Mouse (Mus musculus) liver, embryonic 11.5 days (tissue): ENCODE results near the gene Wwp2. TPM values are rescaled to one million over a fixed set of nuclear protein-coding genes. Genes with fewer than 3 reads are reported as not detected.

ENCODE experiments used
- ATAC-seq: fragments of 200-750 bp; cut with Nextera tagmentation; replicated peaks from 2 replicates; pipeline ENCODE4 v1.8.0; 2017; ENCODE audit warnings: moderate number of reproducible peaks, mild to moderate bottlenecking, moderate TSS enrichment, moderate library complexity; ENCODE audit not compliant: low FRiP score
- DNase-seq: peaks from one replicate; pipeline ENCODE4 v3.0.0-alpha.2; 2017; ENCODE audit warnings: low spot score
- H3K27ac ChIP-seq: fragments of 300-500 bp; sonication (generic); 2 replicates; pipeline ENCODE4 v1.5.1; 2014; ENCODE audit warnings: mild to moderate bottlenecking, low read depth, low read length, control low read depth
- H3K27me3 ChIP-seq: fragments of 300-500 bp; sonication (generic); replicated peaks from 2 replicates; pipeline ENCODE4 v1.6.1; 2014; ENCODE audit warnings: low read length, mixed read lengths; ENCODE audit not compliant: control insufficient read depth, insufficient read depth
- H3K36me3 ChIP-seq: fragments of 300-500 bp; sonication (generic); 2 replicates; pipeline ENCODE4 v1.6.1; 2014; ENCODE audit warnings: mild to moderate bottlenecking, low read length, moderate library complexity, mixed read lengths; ENCODE audit not compliant: control insufficient read depth, insufficient read depth
- H3K4me1 ChIP-seq: fragments of 300-500 bp; sonication (generic); replicated peaks from 2 replicates; pipeline ENCODE4 v1.6.1; 2014; ENCODE audit warnings: low read length, mixed read lengths; ENCODE audit not compliant: control insufficient read depth, insufficient read depth
- H3K4me2 ChIP-seq: fragments of 300-500 bp; sonication (generic); 2 replicates; pipeline ENCODE4 v1.6.1; 2014; ENCODE audit warnings: mild to moderate bottlenecking, control low read depth, moderate library complexity
- H3K4me3 ChIP-seq: fragments of 300-500 bp; sonication (generic); 2 replicates; pipeline ENCODE4 v1.5.1; 2014; ENCODE audit warnings: low read depth, low read length, control low read depth
- H3K9ac ChIP-seq: fragments of 300-500 bp; sonication (generic); 2 replicates; pipeline ENCODE4 v1.6.1; 2014; ENCODE audit warnings: low read depth, low read length, control low read depth
- H3K9me3 ChIP-seq: fragments of 300-500 bp; sonication (generic); 2 replicates; pipeline ENCODE4 v1.6.1; 2016; ENCODE audit warnings: low read length, inconsistent platforms, mixed read lengths; ENCODE audit not compliant: control insufficient read depth
- WGBS: fragments of 180-500 bp; shearing (Covaris S2); extraction: QIAGEN DNeasy Blood & Tissue Kit; methylation state at CpG from one replicate; pipeline ENCODE4 v1.1.7; 2014; 5-methylcytosine and 5-hydroxymethylcytosine counted together
- polyA plus RNA-seq: library from polyadenylated mRNA; unstranded; fragments of >200 nt; fragmentation: Nextera tagmentation; extraction: Ambion mirVana; gene quantifications from 2 replicates; pipeline ENCODE4 v1.2.1, GENCODE M21; 2014

Wwp2 gene
- polyA plus RNA-seq, 1 experiment from 2014 or later, result 40.2 TPM

DNA sequence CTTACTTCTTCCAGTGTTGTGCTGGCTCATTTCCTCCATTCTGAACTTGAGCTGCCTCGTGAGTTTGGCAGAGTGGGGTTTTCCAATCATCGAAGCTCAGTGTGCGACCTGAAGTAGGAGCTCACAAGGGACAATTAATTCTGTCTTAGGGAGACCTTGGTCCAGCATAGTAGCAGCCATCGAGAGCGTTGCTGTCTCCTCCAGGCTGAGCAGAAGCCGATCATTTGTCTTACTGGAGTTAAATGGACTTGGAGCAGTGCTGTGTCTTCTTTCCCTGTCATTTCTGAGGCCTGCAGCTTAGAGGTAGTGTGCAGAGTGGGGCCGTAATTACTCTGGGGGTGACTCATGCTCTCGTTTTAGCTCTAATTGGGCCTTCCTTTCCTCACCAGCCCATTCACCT lies 62.6 kb downstream of the Wwp2 start:
- Histone ChIP-seq H3K9ac (no peak overlapping the region), H3K4me1 (peaks cover 19% of the 10 kb centered on the region), H3K9me3 (no peaks in the 10 kb centered on the region), H3K36me3 (no peaks in the 10 kb centered on the region), H3K4me3 (no peak overlapping the region), H3K27me3 (no peaks in the 10 kb centered on the region), H3K4me2 (no peak overlapping the region), H3K27ac (no peak overlapping the region)
- DNase-seq (no peak), ATAC-seq (no peak)
- 58% methylated on average over 8 of the region's 8 CpGs for WGBS

DNA sequence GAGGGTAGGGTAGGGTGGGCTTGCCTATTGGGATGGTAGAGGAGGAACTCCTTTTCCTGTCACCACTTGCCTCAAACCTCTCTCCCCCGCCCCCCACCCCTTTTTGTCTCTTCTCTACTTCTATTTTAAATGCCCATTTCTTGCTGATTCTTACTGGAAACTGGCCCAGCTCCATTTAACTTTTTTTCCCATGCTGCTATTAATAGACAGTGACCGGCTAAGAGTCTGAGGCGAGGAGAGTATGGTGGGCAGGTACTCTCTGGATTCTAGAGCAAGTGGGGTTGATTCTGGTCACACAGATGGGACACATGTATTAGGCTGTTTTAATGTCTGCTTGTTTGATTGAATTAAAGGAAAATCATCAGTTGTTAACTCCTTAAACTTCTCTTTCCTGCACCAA lies 63.4 kb downstream of the Wwp2 start:
- Histone ChIP-seq H3K9ac (no peak overlapping the region), H3K27ac (no peak overlapping the region), H3K4me2 (no peak overlapping the region), H3K4me3 (no peak overlapping the region), H3K27me3 (no peaks in the 10 kb centered on the region), H3K36me3 (no peaks in the 10 kb centered on the region), H3K4me1 (peaks cover 26% of the 10 kb centered on the region), H3K9me3 (no peaks in the 10 kb centered on the region)
- no peak for DNase-seq
- 85% methylated on average over 3 of the region's 3 CpGs for WGBS
- ATAC-seq, result no peak

DNA sequence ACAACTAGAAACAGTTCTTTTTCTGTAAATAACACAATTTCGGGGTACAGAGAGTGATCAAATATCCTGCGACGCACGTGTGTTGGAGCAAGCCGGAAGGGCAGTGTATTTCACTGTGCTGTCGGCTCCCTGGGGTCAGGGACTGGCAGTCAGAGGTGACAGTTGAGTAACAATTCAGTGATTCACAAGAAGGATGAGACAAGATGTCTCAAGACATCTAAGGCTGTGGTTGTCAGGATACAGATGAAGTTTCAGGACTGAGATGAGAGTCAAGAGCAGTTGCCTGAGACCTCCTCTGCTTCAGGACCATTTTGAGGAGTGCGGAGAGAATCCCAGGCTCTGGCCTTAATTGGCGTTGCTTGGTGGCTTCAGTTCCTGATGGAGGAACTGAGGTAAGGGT lies 66.2 kb downstream of the Wwp2 start:
- Histone ChIP-seq H3K36me3 (peaks cover 5% of the 10 kb centered on the region), H3K4me1 (peaks cover 31% of the 10 kb centered on the region), H3K9me3 (no peaks in the 10 kb centered on the region), H3K4me3 (no peak overlapping the region), H3K27ac (no peak overlapping the region), H3K9ac (no peak overlapping the region), H3K4me2 (0 out of 2 replicates have a peak overlapping the region, but pooled peaks have one; percentile 11), H3K27me3 (no peaks in the 10 kb centered on the region)
- DNase-seq, result no peak
- 73% methylated on average over 8 of the region's 8 CpGs for WGBS
- ATAC-seq, result no peak

DNA sequence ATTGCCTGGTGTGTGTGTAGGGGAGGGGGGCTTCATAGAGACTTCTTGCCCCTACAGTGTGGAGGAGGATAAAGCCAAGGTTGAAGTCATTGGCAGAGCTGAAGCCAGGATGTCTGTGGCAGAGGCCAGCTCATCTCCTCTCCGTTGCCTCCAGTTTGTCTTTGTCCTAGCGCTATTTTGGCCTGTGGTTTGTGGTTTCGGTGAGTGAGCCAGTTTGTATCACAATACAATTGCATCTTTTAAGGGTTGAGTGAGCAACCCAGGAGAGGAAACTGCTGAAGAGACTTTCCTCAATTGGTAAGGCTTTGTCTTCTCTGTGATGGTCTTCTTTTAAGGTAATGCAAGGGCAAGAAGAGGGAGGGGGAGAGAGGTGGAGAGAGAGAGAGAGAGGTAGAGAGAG lies 66.8 kb downstream of the Wwp2 start:
- WGBS, result 42% methylated on average over 3 of the region's 3 CpGs
- ATAC-seq, result no peak

DNA sequence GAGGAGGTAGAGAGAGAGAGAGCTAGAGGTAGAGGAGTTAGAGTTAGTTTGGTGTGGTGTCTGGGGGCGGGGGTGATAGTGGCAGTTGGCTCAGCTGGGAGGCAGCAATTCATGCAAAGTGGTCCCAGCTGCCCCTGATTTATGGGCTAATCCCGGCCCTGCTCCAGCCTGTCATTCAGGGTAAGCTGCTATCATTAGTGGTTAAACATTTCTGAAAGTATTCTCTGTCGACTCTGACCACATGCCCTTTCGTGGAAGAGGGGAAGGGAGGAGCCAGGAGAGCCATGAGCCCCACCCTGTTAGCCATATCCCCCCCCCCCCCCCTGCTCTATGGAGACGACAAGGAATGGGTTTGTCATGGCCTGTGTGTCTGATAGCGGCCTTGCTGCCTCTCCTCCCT lies 67.2 kb downstream of the Wwp2 start:
- Histone ChIP-seq H3K9me3 (no peaks in the 10 kb centered on the region), H3K4me2 (peak overlapping the region; percentile 40), H3K9ac (no peak overlapping the region), H3K4me3 (no peak overlapping the region), H3K4me1 (peaks cover 31% of the 10 kb centered on the region), H3K36me3 (peaks cover 8% of the 10 kb centered on the region), H3K27ac (peak overlapping the region; percentile 35; the same call in 1 of the 2 replicates), H3K27me3 (no peaks in the 10 kb centered on the region)
- ATAC-seq (peak; percentile 70), DNase-seq (no peak)
- WGBS, result 6% methylated on average over 6 of the region's 6 CpGs

More for the DNA sequence above, 66.8 kb downstream of the Wwp2 start:
- H3K36me3 ChIP-seq, result peaks cover 6% of the 10 kb centered on the region
- peak overlapping the region; percentile 40 for H3K4me2 ChIP-seq
- DNase-seq, result no peak
- H3K9me3 ChIP-seq, result no peaks in the 10 kb centered on the region
- H3K9ac ChIP-seq, result no peak overlapping the region
- H3K4me3 ChIP-seq, result no peak overlapping the region
- H3K27ac ChIP-seq, result no peak overlapping the region; the same call in 1 of the 2 replicates
- no peaks in the 10 kb centered on the region for H3K27me3 ChIP-seq
- peaks cover 31% of the 10 kb centered on the region for H3K4me1 ChIP-seq

DNA sequence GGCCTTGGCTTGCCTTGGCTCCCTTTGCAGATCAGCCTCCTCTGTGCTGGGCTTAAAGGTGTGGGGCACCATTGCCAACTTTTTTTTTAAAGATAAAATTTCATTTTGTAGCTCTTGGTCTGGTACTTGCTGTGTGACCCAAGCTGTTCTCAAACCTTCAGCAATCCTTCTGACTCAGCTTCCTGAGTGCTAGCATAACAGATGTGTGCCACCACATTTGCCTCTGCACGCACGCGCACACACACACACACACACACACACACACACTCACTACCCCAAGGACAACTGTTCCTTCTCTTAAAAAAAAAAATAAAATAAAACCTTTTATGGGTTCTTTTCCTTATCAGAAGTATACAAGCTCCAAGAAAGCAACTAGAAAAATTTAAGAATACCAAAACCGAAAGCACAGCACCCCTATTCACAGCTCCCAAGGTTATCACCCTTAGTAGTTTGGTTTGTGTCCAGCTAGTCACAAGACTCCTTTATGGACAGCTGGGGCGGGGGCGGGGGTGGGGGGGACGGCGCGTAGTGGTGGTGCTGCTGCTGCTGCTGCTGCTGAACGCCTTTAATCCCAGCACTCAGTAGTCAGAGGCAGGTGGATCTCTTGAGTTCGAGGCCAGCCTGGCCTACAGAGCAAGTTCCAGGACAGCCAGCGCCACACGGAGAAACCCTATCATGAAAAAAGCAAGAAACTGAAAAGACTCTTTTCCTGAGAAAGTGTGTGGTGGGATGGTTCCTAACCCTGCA lies 68.2 kb downstream of the Wwp2 start:
- H3K9me3 ChIP-seq, result no peaks in the 10 kb centered on the region
- no peak for DNase-seq
- H3K27ac ChIP-seq, result peak overlapping the region; percentile 35; the same call in 1 of the 2 replicates
- no peak overlapping the region for H3K4me3 ChIP-seq
- ATAC-seq, result no peak
- H3K4me2 ChIP-seq, result no peak overlapping the region
- 67% methylated on average over 13 of the region's 13 CpGs for WGBS
- H3K36me3 ChIP-seq, result peaks cover 8% of the 10 kb centered on the region
- peaks cover 31% of the 10 kb centered on the region for H3K4me1 ChIP-seq
- no peak overlapping the region for H3K9ac ChIP-seq
- H3K27me3 ChIP-seq, result no peaks in the 10 kb centered on the region

DNA sequence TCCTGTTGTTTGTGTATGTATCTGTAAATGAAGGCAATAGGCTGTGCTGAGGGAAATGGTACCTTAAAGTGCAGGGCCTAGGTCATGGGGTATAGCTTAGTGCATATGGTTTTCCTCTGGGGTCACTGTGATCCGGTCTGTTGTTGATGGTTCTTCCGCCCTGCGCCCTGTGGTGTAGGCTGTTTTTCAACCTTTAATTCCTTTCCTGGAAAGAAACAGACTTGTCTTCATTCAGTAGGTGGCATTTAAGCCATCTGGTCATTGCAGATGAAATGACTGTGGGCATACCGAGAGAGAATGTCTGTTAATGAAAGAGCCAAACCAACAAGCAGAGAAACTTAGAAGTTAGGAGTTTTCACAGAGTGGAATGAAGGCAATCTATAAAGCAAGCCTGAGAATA lies 69.1 kb downstream of the Wwp2 start:
- no peaks in the 10 kb centered on the region for H3K9me3 ChIP-seq
- ATAC-seq (no peak), DNase-seq (no peak)
- H3K4me1 ChIP-seq, result peaks cover 31% of the 10 kb centered on the region
- H3K4me3 ChIP-seq, result no peak overlapping the region
- no peak overlapping the region for H3K27ac ChIP-seq
- 70% methylated on average over 4 of the region's 4 CpGs for WGBS
- no peak overlapping the region for H3K9ac ChIP-seq
- H3K36me3 ChIP-seq, result peaks cover 8% of the 10 kb centered on the region
- H3K4me2 ChIP-seq, result no peak overlapping the region
- no peaks in the 10 kb centered on the region for H3K27me3 ChIP-seq

DNA sequence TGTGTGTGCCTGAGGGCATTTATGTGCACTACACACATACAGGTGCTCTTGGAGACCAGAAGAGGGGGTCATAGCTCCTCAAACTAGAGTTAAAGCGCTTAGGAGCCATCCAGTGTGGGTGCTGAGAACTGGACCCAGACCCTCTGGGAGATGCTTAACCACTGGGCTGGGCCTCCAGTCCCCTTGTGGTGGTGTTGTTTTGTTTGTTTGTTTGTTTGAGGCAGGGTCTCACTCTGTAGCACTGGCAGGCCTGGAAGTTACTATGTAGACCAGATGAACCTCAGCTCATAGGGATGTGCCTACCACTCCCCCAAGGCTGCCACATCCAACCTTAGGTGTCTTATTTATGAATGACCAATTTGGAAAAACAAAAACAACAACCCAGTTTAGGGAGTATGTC lies 70.9 kb downstream of the Wwp2 start:
- peaks cover 8% of the 10 kb centered on the region for H3K36me3 ChIP-seq
- ATAC-seq (no peak), DNase-seq (no peak)
- no peaks in the 10 kb centered on the region for H3K9me3 ChIP-seq
- no peaks in the 10 kb centered on the region for H3K27me3 ChIP-seq
- no peak overlapping the region for H3K27ac ChIP-seq
- H3K9ac ChIP-seq, result no peak overlapping the region
- no peak overlapping the region for H3K4me3 ChIP-seq
- 89% methylated on average over 1 of the region's 1 CpGs for WGBS
- H3K4me1 ChIP-seq, result peaks cover 30% of the 10 kb centered on the region
- no peak overlapping the region for H3K4me2 ChIP-seq

DNA sequence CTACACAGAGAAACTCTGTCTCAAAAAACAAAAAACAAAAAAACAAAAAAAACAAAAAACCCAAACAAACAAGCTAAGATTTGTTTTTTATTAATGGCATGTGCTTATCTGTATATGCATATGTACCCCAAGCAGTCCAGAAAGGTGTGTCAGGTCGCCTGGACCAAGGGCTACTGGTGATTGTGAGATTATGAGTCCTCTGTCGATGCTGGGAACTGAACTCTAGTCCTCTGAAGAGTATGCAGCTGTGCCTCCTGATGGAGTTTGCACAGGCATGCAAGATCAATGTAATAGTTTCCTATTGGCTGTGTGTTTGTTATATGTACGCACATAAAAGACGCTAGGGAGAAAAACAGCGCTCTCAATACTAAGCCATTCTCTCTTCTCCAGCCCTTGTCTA lies 74.0 kb downstream of the Wwp2 start:
- Histone ChIP-seq H3K9me3 (no peaks in the 10 kb centered on the region), H3K4me1 (no peaks in the 10 kb centered on the region; the same call in 1 of the 2 replicates), H3K4me2 (no peak overlapping the region), H3K4me3 (no peak overlapping the region), H3K36me3 (peaks cover 8% of the 10 kb centered on the region), H3K27ac (no peak overlapping the region), H3K27me3 (no peaks in the 10 kb centered on the region), H3K9ac (no peak overlapping the region)
- 86% methylated on average over 5 of the region's 5 CpGs for WGBS
- no peak; the same call in 1 of the 2 replicates for ATAC-seq
- DNase-seq, result no peak
